Mouse (Mus musculus) spleen, adult 2 months (tissue): ENCODE results near the gene Tmem221. TPM values are rescaled to one million over a fixed set of nuclear protein-coding genes. Genes with fewer than 3 reads are reported as not detected.
A peak's percentile ranks its signal among the peaks of the same experiment; 100 is the strongest.
"Not testable (repeated sequence)": the region's sequence is repeated elsewhere in the genome, so short reads cannot be mapped to it uniquely, and the experiment has no call there.

Source experiments
- DNase-seq, 2 experiments: peaks; one replicate each; pipeline versions ENCODE4 v3.0.0 to v3.0.0-alpha.2; 2012 to 2021; ENCODE audit warnings: low spot score in 2 of 2, low read depth in 1 of 2
- H3K27ac ChIP-seq: fragments of 200-500 bp; 2 replicates; pipeline ENCODE4 v1.5.1; 2012; ENCODE audit warnings: low read length, inconsistent platforms; ENCODE audit not compliant: insufficient read depth
- H3K27me3 ChIP-seq: fragments of 200-500 bp; 2 replicates; pipeline ENCODE4 v1.6.1; 2012; ENCODE audit warnings: mild to moderate bottlenecking, moderate library complexity, low read length, inconsistent platforms; ENCODE audit not compliant: control insufficient read depth, insufficient read depth
- H3K36me3 ChIP-seq: fragments of 200-500 bp; 2 replicates; pipeline ENCODE4 v1.6.1; 2012; ENCODE audit warnings: mild to moderate bottlenecking, low read length, inconsistent platforms; ENCODE audit not compliant: control insufficient read depth, insufficient read depth
- H3K4me1 ChIP-seq: fragments of 200-500 bp; 2 replicates; pipeline ENCODE4 v1.6.1; 2011; ENCODE audit warnings: inconsistent platforms; ENCODE audit not compliant: control insufficient read depth, insufficient read depth, insufficient read length
- H3K4me3 ChIP-seq: fragments of 200-500 bp; 2 replicates; pipeline ENCODE4 v1.5.1; 2011; ENCODE audit warnings: mild to moderate bottlenecking, inconsistent platforms; ENCODE audit not compliant: insufficient read depth, insufficient read length; ENCODE audit errors: extremely low read depth
- CTCF ChIP-seq: fragments of 200-500 bp; IDR thresholded peaks from 2 replicates; pipeline ENCODE4 v1.5.1; 2011; ENCODE audit warnings: mild to moderate bottlenecking, inconsistent platforms; ENCODE audit not compliant: insufficient read depth, insufficient read length, insufficient replicate concordance; ENCODE audit errors: extremely low read depth
- POLR2A ChIP-seq: fragments of 200-500 bp; IDR thresholded peaks from 2 replicates; pipeline ENCODE4 v1.6.1; 2011; ENCODE audit warnings: low read depth, low read length, inconsistent platforms
- WGBS: fragments of 180-500 bp; shearing (Covaris S2); methylation state at CpG from one replicate; pipeline ENCODE4 v1.1.7; 2018; 5-methylcytosine and 5-hydroxymethylcytosine counted together
- polyA plus RNA-seq: library from polyadenylated mRNA; depleted of rRNA; stranded (reverse); fragments of >200 nt; gene quantifications from 2 replicates; pipeline ENCODE4 v1.2.3, GENCODE M21; 2012

The Tmem221 gene
- polyA plus RNA-seq, 1 experiment = 8.5 TPM

DNA sequence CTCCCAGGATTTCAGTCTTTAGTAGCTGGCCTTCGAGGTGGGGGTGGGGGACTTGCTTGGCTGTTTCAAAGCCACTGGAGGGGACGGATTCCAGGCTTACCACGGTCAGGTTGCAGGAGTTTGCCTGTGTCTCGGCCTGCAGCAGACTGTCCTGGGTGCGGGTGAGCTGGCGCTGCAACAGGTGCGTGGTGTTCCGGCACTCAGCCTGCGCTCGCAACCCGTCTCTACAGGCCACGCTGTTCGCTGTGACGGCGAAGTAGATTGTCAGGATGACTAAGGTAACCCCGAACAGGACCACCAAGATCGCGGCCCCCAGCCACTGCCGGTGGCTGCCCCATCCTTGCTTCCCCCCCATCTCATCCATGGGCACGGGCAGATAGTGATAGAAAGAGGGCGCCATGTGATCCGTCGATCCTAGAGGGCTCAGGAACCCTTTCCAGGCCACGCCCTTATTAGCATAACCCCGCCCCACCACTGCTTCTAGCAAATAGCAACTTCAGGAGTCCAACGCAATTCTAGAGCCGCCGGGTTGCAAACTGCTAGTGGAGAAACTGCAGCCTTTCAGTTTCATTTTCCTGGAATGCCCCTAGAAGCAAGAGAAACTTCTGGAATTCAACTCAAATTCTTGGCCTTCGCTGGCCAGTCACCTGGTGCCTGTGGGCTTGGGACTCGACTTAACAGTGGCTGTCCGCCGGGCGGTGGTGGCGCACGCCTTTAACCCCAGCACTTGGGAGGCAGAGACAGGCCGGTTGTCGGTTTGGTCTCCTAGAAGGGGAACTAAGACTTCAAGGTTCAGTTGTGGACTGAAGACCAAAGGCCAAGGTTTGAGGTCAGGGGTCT is 21.4 kb downstream of the Tmem221 start, which contains the start of gene Bst2:
Bst2 (minus strand) TSS at position 429 of the 840 bp plus-strand sequence.
- TF ChIP-seq CTCF (no peak), POLR2A (peak; percentile 16)
- Histone ChIP-seq H3K36me3 (no peaks in the 10 kb centered on the region), H3K4me1 (peaks cover 12% of the 10 kb centered on the region; the same call in 1 of the 2 replicates), H3K27ac (peak within 1 kb of the TSS; percentile 92), H3K27me3 (no peaks in the 10 kb centered on the region), H3K4me3 (peak within 1 kb of the TSS; percentile 93)
- WGBS = under 1% methylated on average over 37 of the region's 37 CpGs
- peak; percentile 83 to 86 for DNase-seq

DNA sequence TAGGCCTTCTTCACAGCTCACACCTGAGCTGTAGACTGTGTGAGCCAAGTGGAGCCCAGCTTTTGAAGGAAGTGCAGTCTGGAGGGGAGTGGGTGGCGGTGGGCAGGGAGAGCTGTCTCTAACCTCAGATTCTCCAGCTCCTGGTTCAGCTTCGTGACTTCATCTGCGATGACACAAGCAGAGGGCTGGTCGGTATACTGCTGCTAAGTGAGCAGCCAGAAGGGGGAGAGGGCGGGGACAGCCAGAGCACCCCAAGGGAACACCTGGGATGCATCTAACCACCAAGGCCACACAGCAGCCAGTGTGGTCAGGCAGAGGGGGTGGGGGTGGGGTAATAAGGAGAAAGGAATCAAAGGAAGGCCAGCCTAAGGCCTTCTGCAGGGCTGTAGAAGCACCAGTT is 23.0 kb downstream of the Tmem221 start:
- Histone ChIP-seq H3K27ac (no peak overlapping the region), H3K36me3 (no peaks in the 10 kb centered on the region), H3K4me1 (peaks cover 12% of the 10 kb centered on the region; the same call in 1 of the 2 replicates), H3K4me3 (peak overlapping the region; percentile 16; the same call in 1 of the 2 replicates), H3K27me3 (no peaks in the 10 kb centered on the region)
- DNase-seq = no peak
- WGBS = 23% methylated on average over 5 of the region's 5 CpGs
- TF ChIP-seq CTCF (no peak), POLR2A (no peak)

DNA sequence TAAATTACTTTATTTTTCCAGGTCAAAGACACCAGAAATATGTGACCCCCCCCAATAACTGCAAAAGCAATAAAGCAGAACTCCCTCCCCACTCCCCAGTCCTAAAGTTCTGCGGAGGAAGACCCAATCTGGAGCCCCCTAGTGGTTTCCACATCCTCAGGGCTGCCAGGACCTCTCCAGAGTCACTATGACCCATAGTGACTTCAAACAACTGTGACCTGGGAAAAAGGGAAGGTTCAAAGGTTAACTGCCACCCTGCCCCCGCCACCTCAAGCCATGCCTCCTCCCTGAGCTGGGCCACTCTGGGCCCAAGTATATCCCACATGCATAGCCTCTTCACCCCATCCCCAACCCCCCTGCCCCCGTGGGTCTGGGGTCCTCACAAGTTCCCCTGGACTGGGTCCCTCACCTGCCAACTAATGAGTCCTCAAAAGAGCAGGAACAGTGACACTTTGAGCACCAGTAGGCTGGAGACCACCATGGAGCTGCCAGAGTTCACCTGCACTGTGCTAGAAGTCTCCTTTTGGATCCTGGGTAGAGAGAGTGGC is 24.3 kb downstream of the Tmem221 start:
- no peak overlapping the region for H3K27ac ChIP-seq
- 74% methylated on average over 3 of the region's 3 CpGs for WGBS

DNA sequence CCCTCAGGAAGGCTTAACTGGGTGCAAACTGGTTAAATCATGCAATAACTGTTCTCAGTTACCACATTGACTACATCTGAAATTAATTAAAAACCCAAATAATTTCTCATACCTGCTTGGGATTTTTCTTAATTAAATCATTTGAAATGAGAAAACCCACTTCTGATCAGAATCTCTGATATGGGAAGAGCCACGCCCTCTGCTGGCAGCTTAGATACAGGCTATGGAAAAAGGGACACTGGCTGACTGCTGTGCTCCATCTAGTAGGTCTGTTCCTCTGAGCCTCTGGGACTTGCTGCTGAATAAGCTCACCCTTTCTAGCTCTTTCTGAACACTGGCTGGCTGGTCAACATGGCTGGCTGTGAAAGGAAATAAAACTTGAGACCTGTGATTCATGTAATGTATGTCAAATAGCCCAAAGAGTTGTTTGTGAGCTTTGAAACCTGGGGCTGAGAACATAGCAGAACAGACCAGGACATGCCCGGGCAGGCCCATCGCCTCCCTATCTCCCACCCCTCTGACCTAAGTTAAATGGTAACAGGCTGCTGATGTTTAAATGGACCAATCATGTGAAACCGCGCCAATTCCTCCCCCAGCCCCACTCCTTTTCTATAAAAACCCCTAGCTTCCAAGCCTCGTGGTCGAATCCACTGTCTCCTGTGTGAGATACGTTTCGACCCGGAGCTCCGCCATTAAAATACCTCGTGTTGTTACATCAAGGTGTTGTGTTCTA is 27.8 kb downstream of the Tmem221 start:
- H3K27me3 ChIP-seq, H3K36me3 ChIP-seq, H3K27ac ChIP-seq, H3K4me3 ChIP-seq, DNase-seq, H3K4me1 ChIP-seq: not testable (repeated sequence)
- WGBS = 81% methylated on average over 8 of the region's 12 CpGs

More for the DNA sequence above, 24.3 kb downstream of the Tmem221 start:
- H3K36me3 ChIP-seq = no peaks in the 10 kb centered on the region
- no peak for TF ChIP-seq POLR2A
- no peak for TF ChIP-seq CTCF
- H3K4me3 ChIP-seq = no peak overlapping the region
- H3K27me3 ChIP-seq = no peaks in the 10 kb centered on the region
- DNase-seq = no peak
- peaks cover 12% of the 10 kb centered on the region; the same call in 1 of the 2 replicates for H3K4me1 ChIP-seq

DNA sequence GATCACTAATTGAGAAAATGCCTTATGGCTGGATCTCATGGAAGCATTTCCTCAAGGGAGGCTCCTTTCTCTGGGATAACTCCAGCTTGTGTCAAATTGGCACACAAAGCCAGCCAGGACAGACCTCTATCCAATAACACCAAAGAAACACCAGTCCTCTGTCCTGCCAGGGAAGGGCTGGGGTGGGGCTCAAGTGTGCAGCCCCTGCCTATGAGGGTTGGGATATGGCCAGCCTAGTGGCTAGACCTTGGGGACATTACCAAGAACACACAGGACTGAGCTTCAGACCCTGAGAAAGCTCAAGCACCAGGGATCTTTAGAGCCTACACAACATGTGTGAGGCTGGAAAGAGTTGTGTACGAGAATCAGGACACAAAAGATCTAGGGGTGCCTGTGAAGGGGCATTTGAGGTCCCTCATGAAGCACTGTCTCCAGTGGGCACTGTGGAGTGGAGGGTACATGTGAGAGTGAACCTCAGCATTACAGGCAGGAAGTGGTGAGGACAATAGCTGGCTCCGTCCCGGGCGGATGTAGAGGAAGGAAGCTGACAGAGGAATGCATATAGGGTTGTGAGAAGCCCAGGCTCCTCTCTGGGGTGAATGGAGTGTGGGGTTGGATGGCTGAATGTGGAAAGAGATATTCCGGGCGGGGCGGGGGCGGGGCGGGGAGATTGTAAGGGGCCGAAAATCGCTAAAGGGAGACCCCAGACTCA is 30.2 kb downstream of the Tmem221 start:
- TF ChIP-seq CTCF (no peak), POLR2A (no peak)
- DNase-seq = no peak
- 8% methylated on average over 11 of the region's 11 CpGs for WGBS
- Histone ChIP-seq H3K27ac (peak overlapping the region; percentile 12), H3K27me3 (no peaks in the 10 kb centered on the region), H3K4me3 (no peak overlapping the region), H3K4me1 (peaks cover 5% of the 10 kb centered on the region; the same call in 1 of the 2 replicates), H3K36me3 (no peaks in the 10 kb centered on the region)

DNA sequence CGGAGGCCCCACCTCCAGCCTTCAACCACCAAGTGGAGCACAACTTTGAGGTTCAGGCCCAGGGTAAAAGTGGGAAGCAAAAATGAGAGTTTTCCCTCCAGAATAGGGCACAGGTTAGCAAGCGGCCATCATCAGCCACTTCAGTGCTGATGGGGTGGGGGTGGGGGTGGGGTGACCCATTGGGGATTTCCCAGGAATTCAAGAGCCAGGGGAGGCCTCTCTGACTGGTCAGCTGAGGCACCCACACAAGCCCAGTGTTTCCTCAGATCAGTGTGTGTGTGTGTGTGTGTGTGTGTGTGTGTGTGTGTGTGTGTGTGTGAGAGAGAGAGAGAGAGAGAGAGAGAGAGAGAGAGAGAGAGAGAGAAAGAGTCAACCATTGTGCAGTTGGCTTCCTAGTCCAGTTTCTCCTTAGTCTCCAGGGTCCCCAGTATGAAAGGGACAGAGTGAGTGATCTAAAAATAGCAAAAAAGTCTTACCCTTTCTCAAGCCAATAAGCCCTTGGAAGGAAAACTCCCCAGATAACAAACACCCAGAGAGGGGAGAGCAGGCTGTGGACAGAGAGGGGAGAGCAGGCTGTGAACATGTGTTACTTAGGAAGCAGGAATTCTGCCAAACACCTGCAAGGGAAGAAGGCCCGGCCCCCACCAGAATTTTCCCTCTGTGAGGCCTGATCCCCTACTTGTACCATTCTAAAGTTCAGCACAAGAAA is 31.4 kb downstream of the Tmem221 start:
- 70% methylated on average over 3 of the region's 3 CpGs for WGBS
- no peak for DNase-seq
- Histone ChIP-seq H3K27me3 (no peaks in the 10 kb centered on the region), H3K27ac (no peak overlapping the region; the same call in 1 of the 2 replicates), H3K4me1 (peaks cover 5% of the 10 kb centered on the region; the same call in 1 of the 2 replicates), H3K4me3 (no peak overlapping the region), H3K36me3 (no peaks in the 10 kb centered on the region)
- no peak for TF ChIP-seq POLR2A
- no peak for TF ChIP-seq CTCF
